Mouse (Mus musculus): ENCODE measurements around the gene Cyb561a3.
A peak's percentile ranks its signal among the peaks of the same experiment; 100 is the strongest.
"Not testable (repeated sequence)": the region's sequence is repeated elsewhere in the genome, so short reads cannot be mapped to it uniquely, and the experiment has no call there.

Gene Cyb561a3

DNA sequence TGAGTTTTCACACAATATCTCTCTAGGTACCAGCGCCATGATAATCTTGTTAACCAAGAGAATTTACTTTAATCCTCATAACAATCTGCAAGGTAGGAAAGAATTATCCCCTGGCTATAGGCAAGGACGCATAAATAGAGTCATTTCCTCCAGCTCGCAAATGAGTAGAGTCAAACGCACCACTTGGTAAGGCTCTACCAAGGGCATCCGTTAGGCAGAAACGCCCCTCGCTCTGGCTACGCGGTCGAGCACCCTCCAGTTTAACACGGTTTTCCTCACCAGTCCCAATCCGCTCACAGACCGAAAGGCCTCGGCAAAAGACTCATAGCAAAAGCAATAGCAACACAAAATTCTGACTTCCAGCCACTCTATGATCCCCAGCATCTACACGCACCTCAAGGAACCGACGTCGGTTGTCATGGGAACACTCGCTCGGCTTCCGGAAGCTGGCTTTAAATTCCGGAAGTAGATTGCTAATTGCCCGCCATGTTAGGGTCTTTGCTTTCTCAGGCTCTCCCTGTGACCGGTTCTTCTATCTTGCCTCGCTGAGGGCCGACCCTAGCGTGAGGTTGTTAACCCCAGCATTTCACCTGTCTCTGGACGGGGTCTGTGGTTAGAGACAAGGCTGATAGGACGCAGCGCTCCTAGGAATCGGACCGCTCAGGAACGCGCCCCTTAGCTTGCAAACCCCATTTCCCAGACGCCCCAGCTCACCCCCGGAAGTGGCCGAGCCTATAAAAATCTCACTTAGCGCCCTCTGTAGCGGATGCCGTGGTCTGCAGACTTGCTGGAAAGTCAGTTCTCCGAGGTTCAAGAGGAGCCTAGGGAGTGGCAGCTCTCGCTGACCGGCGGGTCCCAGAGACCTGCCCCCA is at the start of gene Cyb561a3, which contains the start of gene Tmem138:
Cyb561a3 (plus strand) TSS at position 483 of the 872 bp plus-strand sequence.
Tmem138 (minus strand) TSS at position 673 of the 872 bp plus-strand sequence.
- DNase-seq (ENCODE audit: low spot score), result peak; percentile 90

DNA sequence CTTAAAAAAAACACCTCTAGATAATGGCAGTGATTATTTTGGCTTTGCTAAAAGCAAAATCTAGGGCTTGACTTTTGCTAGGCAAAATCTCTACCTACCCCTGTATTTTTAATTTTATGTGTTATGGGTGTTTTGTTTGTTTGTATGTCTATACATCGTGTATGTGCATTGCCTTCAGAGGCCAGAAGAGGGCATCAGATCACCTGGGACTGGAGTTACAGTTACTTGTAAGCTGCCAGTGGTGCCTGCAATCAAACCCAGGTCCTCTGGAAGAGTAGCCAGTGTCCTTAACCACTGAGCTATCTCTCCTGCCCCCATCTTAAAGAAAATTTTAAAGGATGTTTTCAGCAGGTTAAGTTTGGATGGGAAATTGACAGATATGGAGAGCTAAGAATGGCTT is 46.9 kb upstream of the Cyb561a3 start:
- DNase-seq (ENCODE audit: low spot score), result no peak

DNA sequence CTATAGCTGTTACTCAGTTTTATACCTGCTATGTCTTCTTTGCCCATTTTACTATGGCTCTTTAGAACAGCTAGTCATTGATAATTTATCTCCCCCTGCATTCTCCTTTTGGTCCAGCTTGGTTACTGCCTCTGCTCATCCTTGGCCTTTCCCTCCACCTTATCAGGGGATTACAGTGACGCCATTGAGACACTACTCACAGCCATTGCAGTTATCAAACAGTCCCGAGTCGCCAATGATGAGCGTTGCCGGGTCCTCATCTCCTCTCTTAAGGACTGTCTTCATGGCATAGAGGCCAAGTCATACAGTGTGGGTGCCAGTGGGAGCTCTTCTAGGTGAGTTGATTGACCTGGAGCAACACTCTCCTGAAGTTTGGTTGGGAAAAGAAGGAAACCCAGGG is 37.5 kb upstream of the Cyb561a3 start:
- no peak for DNase-seq (ENCODE audit: low spot score)

DNA sequence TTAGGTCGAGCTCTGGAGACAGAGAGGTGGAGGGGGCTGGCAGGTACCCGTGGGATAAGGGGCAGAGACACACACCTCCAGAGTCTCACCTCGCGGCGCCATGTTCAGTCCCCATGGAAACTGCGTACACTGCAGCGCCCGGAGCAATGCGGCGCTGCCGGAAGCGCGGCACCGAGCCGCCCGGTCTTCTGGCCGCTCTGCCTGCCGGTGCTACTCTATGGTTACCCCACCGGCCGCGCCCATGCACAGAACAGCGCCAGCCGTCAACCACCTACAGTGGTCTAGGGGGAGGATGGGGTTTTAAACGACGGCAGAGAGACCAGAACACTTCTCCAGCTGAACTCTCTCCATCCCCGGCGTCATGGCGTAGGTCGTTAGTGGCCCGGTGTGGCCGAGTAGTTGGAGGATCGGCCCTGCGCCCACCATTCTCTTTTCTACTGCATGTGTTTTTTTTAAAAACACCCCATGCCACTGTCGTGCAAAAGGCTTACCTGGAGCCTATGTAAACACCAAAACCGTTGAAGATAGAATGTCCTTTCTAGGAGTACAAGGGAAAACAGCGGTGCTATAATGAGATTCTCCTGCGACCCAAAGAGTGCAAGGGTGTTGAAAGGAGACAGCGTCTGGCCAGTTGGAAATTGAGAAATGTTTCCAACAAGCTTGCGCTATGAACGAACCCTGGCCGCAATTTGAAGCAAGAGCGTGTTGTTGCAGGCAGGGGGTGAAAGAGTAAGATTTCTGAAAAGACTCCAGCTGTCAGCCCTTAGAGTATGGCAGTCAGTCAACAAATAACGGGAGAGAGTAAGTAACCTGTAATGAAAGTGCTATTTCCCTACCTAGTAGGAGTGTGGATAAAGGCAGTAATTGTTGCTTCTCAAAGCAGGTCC is 21.1 kb upstream of the Cyb561a3 start, which contains the start of gene Tmem216:
Tmem216 (minus strand) TSS at position 615 of the 887 bp plus-strand sequence.
- DNase-seq (ENCODE audit: low spot score), result peak; percentile 85

DNA sequence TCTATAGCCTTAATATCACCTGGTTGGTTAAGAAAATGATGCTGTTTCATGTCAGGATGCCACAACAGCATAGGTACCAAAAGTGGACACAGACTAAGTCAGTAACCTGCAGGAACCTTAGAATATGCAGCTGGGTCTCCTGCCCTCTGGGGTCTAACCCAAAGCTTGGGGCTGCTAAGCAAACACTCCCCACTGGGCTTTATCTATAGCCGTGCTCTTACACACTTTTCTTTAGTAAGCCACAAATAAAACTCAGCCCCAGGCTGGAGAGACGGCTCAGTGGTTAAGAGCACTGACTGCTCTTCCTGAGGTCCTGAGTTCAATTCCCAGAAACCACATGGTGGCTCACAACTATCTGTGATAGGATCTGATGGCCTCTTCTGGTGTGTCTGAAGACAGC is 20.0 kb upstream of the Cyb561a3 start:
- DNase-seq (ENCODE audit: low spot score), result no peak

DNA sequence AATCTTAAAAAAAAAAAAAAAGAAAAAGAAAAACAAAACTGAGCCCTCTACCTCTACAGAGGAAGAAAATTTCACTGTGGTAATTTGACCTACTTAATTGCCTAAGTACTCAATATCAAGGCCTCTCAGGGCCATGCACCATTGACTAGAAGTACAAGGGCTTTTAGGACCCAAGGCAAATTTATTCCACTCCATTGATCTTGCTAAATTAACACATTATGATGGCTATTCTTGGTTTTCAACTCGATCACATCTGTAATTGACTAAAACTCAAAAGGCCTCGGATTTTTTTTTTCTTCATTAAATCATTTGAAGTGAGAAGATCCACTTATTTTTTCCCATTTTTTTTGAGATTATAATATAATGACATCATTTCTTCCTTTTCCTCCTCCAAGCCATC is 19.5 kb upstream of the Cyb561a3 start:
- no peak for DNase-seq (ENCODE audit: low spot score)

DNA sequence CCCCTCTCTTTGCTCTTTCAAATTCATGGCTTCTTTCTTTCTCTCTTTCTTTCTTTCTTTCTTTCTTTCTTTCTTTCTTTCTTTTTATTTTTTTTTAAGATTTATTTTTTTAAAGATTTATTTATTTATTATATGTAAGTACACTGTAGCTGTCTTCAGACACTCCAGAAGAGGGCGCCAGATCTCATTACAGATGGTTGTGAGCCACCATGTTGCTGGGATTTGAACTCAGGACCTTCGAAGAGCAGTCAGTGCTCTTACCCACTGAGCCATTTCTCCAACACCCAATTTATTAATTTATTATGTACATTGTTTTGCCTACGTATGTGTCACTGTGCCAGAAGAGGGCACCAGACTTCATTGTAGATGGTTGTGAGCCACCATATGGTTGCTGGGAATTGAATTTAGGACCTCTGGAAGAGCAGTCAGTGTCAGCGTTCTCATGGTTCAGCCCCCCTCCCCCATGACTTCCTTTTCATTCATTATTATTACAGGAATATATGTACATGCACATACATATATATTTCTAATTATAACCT is 19.1 kb upstream of the Cyb561a3 start:
- DNase-seq (ENCODE audit: low spot score), result not testable (repeated sequence)

DNA sequence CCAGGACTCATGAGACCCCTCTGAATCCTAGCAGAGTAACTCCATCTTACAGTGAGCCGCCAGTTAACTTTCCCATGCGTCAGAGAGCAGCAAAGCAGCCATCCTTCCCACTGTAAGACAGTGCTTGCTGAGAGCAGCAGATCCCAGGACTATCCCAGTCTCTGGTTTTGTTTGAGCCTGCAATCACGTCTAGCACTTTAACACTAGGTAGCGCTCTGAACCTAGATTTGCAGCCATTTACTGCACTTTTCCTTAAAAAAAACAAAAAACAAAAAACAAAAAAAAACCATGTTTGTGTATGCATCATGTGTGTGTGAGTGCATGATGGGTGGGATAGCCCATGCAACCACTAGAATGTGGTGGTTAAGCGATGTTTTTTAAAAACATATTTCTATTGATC is 16.9 kb upstream of the Cyb561a3 start:
- no peak for DNase-seq (ENCODE audit: low spot score)

DNA sequence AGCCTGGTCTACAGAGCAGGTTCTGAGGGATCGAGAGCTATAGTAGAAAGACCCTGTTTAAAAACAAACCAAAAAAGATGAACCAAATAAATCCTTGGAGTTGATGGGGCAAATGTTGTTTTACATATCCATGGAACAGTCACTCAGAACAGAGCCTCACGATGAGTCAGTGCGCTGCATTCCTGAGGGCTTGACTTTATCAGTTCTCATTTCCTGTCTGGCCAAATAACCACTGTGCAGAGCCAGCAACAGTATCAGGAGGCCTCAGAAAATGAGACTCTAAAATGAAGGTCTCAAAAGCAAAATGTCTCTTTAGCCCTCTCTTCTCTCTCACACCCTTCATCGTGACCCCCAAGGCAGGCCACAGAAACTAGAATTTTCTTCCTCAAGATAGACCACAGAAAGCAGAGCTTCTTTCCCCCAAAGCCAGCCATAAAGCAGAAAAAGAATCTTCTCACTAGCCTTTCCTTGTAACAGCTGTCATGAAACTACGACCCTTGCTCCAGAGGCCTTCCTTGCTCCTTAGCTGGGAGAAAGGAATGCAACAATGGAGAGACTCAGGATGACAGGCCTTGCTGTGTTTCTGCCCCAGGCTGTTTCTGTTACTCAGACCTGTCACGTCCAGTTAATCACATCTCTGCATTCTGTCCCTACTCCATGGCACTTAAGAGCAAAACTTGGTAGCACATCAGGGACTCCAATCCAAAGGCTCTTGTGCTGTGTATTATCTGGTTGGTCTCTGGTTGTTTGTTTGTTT is 15.2 kb upstream of the Cyb561a3 start:
- DNase-seq (ENCODE audit: low spot score), result no peak

DNA sequence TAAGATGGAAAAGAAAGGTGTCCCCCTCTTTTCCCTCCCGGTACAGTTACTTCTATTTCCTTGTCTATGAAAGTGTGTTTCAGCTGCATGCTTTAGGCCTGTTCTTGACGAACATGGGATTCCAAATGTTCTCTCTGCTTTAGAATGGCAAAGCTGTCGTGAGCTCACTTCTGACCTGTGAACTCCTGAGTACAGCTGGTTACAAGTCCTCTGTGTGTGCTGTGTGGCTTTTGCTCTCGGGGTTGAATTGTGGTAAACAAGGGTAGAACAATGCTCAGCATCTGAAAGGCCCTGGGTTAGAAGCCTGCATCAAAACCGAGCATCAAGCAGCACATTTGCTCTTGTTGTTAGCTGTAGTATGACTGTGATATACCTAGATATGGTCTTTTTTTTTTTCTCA is 14.6 kb upstream of the Cyb561a3 start:
- DNase-seq (ENCODE audit: low spot score), result no peak

DNA sequence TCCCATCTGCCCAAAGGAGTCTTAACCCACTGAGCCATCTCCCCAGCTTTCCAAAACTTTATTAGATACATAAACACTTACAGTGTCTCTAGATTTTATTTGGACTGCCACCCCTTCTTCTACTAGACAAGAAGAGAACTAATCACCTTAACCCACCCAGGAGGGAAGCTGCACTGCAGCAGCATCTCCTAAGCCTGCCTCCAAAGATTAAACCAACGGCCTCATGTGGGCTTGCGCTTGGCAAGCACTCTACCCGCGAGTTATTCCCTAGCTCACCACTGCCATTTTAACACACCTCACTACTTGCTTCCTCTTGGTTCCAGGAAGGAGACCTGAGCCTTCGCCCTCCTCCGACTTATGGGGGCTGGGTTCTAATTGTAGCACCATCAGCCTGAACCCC is 12.7 kb upstream of the Cyb561a3 start:
- DNase-seq (ENCODE audit: low spot score), result no peak

DNA sequence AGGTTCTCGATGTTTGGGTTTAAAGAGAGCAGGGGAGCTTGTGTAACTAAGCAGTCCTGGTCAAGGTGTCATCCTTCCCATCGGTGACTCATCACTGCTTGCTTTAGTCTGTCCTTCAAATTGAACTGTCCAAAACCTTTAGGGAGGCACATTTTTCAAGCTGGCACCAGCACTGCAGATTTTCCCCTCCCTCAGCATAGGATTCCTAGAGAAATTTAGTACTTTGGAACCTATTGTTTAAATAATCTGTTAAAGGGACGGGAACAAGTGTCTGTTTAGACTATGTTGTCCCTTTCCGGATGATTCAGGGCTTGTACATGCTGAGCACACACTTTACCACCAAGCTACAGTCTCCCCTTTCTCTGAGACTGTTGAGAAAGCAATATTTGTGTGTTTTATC is 11.8 kb upstream of the Cyb561a3 start:
- DNase-seq (ENCODE audit: low spot score), result no peak

DNA sequence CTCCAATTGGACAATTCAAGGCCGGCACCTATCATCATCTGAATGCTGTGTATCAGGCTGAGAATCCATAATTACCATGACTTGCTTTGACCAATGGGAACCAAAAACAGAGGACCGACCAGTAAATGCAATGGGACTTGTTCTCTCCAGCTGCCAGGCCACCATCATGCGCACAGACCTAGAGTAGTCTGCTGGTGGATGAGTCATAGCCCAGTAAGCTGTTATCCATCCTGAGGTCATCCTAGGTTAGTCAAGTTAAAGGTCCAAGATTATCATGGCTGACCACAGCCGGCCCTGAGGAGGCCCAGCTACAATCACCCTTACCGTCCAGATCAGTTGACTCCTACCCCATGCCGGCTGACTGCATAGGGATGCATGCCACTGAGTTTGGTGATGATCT is 7.3 kb upstream of the Cyb561a3 start:
- no peak for DNase-seq (ENCODE audit: low spot score)

DNA sequence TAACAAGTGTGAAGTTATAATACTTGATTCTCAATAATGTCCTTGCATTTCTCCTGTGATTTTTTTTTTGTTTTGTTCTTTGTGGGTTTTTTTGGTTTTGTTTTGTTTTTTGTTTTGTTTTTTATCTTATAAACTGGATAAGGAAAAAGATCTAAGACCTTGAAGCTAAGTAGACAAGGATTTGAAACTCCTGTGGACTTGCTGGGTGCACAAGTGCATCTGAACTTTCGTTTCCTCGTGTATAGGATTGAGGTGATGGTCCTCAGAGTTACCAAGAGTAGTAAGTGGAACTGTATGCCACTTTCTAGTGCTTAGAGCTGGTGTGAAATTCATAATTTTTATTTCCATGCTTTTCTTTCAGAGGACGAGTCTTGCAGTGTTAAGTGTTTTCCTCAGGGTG is 3.1 kb downstream of the Cyb561a3 start:
- DNase-seq (ENCODE audit: low spot score), result no peak

DNA sequence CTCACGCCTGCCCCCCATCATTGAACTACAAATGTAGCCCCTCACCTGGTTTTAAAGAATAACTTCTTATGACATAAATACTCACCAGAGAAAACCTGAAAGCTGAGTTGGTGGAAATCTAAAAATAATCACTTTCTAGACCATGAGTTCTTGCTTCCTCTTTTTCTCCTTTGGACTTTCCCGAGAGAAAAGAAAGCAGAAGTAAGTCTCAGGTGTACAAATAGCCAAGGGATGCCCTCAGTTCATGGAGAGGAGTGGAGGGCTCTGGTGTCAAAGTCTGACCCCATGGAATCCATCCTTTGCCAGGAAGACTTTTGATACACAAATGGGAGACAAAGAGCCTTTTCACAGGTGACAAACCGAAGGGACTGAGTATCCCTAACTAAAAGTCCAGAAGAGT is 3.8 kb downstream of the Cyb561a3 start:
- DNase-seq (ENCODE audit: low spot score), result no peak

DNA sequence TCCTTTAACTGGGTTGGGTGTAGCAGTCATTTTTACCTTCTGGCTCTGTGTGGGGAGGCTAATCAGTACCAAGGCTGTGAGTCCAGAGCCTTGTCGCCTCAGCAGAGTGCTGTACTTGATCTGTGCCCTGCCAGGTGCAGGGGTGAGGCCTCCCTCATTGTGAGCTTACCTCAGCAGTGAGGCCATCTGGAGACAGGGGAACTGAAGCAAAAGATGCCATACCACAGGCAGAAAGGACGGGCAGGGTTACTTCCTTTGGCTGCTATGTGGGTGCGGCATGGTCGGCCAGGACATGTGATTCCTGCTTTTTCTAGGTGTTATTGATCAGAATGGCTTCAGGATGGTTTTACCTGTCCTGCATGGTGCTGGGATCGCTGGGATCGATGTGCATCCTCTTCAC is 5.0 kb downstream of the Cyb561a3 start:
- DNase-seq (ENCODE audit: low spot score), result no peak

DNA sequence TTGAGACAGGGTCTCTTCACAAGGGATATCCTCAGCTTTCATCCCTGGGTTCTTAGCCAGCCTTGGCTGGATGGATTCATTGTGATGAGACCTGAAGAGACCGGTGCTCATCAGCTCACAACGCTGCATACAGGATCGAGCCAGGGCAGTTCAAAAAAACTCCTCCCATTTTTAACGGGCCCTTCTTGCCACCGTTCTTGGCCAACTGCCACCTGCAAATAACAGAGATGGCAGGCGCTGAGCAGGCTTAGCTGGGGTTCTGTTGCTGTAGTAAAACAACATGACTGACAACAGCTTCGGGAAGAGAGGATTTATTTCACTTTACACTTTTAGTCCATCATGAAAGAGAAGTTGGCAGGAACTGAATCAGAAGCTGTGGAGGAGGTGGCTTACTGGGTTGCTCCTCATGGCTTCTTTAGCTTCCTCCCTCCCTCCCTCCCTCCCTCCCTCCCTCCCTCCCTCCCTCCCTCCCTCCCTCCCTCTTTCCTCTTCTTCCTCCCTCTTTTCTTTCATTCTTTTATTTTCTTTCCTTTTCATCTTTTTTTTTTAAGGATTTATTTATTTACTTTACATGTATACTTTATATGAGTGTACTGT is 6.7 kb downstream of the Cyb561a3 start:
- DNase-seq (ENCODE audit: low spot score), result no peak

DNA sequence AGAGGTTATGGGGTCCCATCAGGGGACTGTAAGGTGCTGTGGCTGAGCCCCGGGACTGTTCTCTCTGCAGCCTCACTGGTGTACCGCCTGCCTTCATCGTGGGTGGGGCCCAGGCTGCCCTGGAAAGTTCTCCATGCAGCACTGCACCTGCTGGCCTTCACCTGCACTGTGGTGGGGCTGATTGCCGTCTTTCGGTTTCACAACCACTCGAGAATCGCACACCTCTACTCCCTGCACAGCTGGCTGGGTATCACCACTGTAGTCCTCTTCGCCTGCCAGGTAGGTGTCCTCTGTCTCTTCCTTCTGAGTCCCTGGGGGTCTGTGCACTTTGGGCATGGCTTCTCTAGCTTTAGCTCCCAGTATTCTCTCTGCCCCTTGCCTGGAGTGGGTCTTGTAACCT is 8.1 kb downstream of the Cyb561a3 start:
- no peak for DNase-seq (ENCODE audit: low spot score)

DNA sequence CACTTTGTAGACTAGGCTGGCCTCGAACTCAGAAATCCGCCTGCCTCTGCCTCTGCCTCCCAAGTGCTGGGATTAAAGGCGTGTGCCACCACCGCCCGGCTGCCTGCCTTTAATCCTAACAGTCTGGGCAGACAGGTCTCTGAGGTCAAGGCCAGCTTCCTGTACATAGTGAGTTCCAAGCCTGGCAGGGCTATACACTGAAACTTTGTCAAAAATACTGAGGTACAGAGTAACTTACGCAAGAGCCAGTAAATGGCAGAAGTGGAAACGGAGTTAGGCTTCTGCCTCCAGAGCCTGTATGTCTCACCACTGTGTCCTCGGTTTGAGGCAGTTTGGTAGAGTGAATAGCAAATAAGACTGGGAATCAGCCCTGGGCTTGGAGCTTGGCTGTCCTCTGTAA is 10.3 kb downstream of the Cyb561a3 start:
- DNase-seq (ENCODE audit: low spot score), result no peak

DNA sequence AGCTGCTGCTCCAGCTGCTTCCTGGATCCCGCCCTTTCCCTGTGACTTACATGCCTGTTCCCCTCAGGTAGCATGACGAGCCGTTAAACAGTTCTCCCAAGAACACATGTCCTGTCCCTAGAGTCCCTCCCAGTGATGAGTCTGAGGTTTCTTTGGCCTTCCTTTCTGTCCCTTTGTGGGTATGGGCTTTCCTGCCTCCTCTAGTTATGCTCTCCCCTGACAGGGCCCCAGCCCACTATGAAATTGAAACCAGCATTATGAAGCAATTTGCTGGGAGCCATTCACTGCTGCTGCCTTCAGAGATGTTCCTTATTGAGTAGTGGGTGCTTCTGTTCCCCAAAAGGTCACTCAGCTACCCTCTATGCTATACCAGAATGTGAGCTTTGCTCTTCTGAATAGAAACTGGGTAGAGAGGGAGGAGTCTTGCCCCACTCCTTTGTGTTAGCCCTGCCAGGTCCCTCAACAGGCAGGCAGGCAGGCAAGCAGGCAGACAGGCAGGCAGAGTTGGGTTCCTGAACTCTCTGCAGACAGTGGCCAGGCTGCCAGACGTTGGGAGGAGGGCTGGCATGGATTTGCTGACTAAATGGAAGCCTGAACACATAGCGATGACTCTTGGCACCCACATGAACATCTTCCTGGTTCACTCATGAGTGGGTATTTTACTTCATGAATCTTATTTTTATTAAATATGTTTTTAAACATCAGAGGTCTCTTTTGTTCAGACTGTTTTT is 12.3 kb downstream of the Cyb561a3 start:
- DNase-seq (ENCODE audit: low spot score), result no peak

DNA sequence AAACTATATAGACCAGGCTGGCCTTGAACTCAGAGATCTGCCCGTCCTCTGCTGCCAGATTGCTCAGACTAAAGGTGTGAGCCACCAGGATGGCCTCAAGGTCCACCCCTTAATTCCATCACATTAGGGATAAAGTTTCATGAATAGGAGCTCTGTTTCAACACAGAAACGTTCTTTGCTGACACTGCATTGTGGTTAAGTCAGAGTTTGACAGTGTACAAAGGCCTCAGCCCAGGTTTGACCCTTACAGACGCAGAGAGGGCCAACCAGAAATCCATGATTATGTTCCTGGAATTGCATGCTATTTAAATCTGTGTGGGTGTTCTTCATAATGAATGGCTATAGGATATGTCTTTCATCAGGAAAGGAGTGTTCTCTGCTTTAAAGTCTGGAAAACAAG is 13.3 kb downstream of the Cyb561a3 start:
- DNase-seq (ENCODE audit: low spot score), result no peak
